Mouse (Mus musculus): ENCODE measurements around the gene Parp1. TPM values are rescaled to one million over a fixed set of nuclear protein-coding genes. Genes with fewer than 3 reads are reported as not detected.

Gene Parp1
- polyA plus RNA-seq, 1 experiment = 64.4 TPM

DNA sequence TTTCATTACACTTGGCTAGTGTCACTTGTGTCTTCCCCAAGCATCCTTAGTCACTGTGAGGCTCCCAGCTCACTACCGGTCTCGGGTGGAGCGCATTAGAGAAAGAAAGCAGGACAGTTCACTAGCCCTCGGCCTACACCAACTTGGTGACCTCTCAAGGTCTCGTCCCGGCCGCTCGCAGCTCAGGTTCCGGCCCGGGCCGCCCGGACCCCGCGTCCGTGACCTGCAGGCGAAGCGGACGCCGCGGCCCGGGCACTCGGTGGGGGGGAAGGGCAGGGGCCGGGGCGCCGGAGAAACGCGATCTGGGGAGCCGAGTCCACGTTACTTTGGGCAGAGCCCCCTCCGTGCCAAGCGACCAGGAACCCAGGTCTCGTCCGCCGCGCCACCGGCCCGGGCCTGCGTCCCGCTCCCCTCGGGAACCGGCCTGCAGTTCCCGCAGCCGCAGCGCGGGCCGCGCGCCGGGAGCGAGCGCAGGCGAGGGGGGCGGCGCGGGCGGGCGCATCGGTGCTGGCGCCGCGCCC is 71.9 kb downstream of the Parp1 start:
- Histone ChIP-seq H3K4me3 (ENCODE audit: insufficient read depth, poor library complexity, severe bottlenecking) (peak overlapping the region; percentile 79), H3K36me3 (ENCODE audit: control insufficient read depth, insufficient read depth) (peaks cover 9% of the 10 kb centered on the region), H3K79me2 (ENCODE audit: control insufficient read depth, insufficient read depth) (peaks cover 57% of the 10 kb centered on the region), H3ac (ENCODE audit: control insufficient read depth, insufficient read length, low read depth) (peak overlapping the region; percentile 96), H3K79me3 (ENCODE audit: low read depth) (peaks cover 37% of the 10 kb centered on the region), H3K27me3 (ENCODE audit: control insufficient read depth, insufficient read depth, insufficient read length) (no peaks in the 10 kb centered on the region)
- no peak for TF ChIP-seq FOSL1 (IDR thresholded peaks at IDR 0.05; ENCODE audit: insufficient read depth, low read length, poor library complexity, severe bottlenecking)
- no peak for TF ChIP-seq CEBPB (IDR thresholded peaks at IDR 0.05; ENCODE audit: low read depth)
- no peak for TF ChIP-seq MYOD1 (IDR thresholded peaks at IDR 0.05; ENCODE audit: control insufficient read depth, insufficient read length, low read depth)
- no peak for TF ChIP-seq USF1 (IDR thresholded peaks at IDR 0.05; ENCODE audit: low read depth)
- TF ChIP-seq MYOG (IDR thresholded peaks at IDR 0.05; ENCODE audit: control insufficient read depth, extremely low read depth, insufficient read length) = no peak
- no peak for TF ChIP-seq MAX (IDR thresholded peaks at IDR 0.05)
- TF ChIP-seq CTCF (IDR thresholded peaks at IDR 0.05; ENCODE audit: control insufficient read depth, insufficient read depth, insufficient read length) = no peak

DNA sequence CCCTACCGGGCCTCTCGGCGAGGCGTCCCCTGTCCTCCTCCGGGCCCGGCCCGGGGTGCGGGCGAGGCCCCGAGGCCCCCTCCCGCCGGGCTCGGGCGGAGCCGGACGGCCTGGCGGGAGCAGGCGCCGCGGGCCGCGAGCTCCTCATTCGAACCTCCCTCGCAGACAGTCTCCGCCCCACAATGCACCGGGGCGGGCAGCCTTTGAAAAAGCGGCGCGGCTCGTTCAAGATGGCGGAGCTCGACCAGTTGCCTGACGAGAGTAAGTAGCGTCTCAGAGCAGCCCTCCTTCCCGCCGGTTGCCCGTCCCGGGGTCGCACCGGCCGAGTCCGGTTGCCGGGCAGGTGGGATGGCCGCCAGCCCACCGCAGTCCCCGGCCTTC is 72.4 kb downstream of the Parp1 start, which contains the start of gene Lin9:
Gene Lin9, plus strand, starts transcription at position 14 of the 381 bp plus-strand sequence.
- peaks cover 42% of the 10 kb centered on the region for H3K79me3 ChIP-seq (ENCODE audit: low read depth)
- H3ac ChIP-seq (ENCODE audit: control insufficient read depth, insufficient read length, low read depth) = peak within 1 kb of the TSS; percentile 96
- TF ChIP-seq MYOD1 (IDR thresholded peaks at IDR 0.05; ENCODE audit: control insufficient read depth, insufficient read length, low read depth) (no peak), FOSL1 (IDR thresholded peaks at IDR 0.05; ENCODE audit: insufficient read depth, low read length, poor library complexity, severe bottlenecking) (no peak), MAX (IDR thresholded peaks at IDR 0.05) (peak; percentile 31)
- peak within 1 kb of the TSS; percentile 79 for H3K4me3 ChIP-seq (ENCODE audit: insufficient read depth, poor library complexity, severe bottlenecking)
- no peaks in the 10 kb centered on the region for H3K27me3 ChIP-seq (ENCODE audit: control insufficient read depth, insufficient read depth, insufficient read length)
- H3K36me3 ChIP-seq (ENCODE audit: control insufficient read depth, insufficient read depth) = peaks cover 9% of the 10 kb centered on the region
- H3K79me2 ChIP-seq (ENCODE audit: control insufficient read depth, insufficient read depth) = peaks cover 62% of the 10 kb centered on the region

- peaks cover 9% of the 10 kb centered on the region for H3K36me3 ChIP-seq (ENCODE audit: control insufficient read depth, insufficient read depth)
- no peak for TF ChIP-seq MYOD1 (IDR thresholded peaks at IDR 0.05; ENCODE audit: control insufficient read depth, insufficient read length, low read depth)
- no peaks in the 10 kb centered on the region for H3K27me3 ChIP-seq (ENCODE audit: control insufficient read depth, insufficient read depth, insufficient read length)
- peak overlapping the region; percentile 96 for H3ac ChIP-seq (ENCODE audit: control insufficient read depth, insufficient read length, low read depth)
- peak overlapping the region; percentile 79 for H3K4me3 ChIP-seq (ENCODE audit: insufficient read depth, poor library complexity, severe bottlenecking)
- H3K79me3 ChIP-seq (ENCODE audit: low read depth) = peaks cover 46% of the 10 kb centered on the region
- peaks cover 67% of the 10 kb centered on the region for H3K79me2 ChIP-seq (ENCODE audit: control insufficient read depth, insufficient read depth)
Measured at GRCm38 (mm10) chr1:180641518-180642227, 72.9 kb downstream of the Parp1 start.

GRCm38 (mm10) chr1:180642228-180642564 is 73.5 kb downstream of the Parp1 start:
- Histone ChIP-seq H3ac (ENCODE audit: control insufficient read depth, insufficient read length, low read depth) (peak overlapping the region; percentile 96), H3K79me2 (ENCODE audit: control insufficient read depth, insufficient read depth) (peaks cover 72% of the 10 kb centered on the region), H3K79me3 (ENCODE audit: low read depth) (peaks cover 50% of the 10 kb centered on the region), H3K27me3 (ENCODE audit: control insufficient read depth, insufficient read depth, insufficient read length) (no peaks in the 10 kb centered on the region), H3K36me3 (ENCODE audit: control insufficient read depth, insufficient read depth) (peaks cover 9% of the 10 kb centered on the region), H3K4me3 (ENCODE audit: insufficient read depth, poor library complexity, severe bottlenecking) (peak overlapping the region; percentile 79)
- TF ChIP-seq MAX (IDR thresholded peaks at IDR 0.05) (no peak), CTCF (IDR thresholded peaks at IDR 0.05; ENCODE audit: control insufficient read depth, insufficient read depth, insufficient read length) (no peak), MYOG (IDR thresholded peaks at IDR 0.05; ENCODE audit: control insufficient read depth, extremely low read depth, insufficient read length) (no peak), FOSL1 (IDR thresholded peaks at IDR 0.05; ENCODE audit: insufficient read depth, low read length, poor library complexity, severe bottlenecking) (no peak), MYOD1 (IDR thresholded peaks at IDR 0.05; ENCODE audit: control insufficient read depth, insufficient read length, low read depth) (no peak), CEBPB (IDR thresholded peaks at IDR 0.05; ENCODE audit: low read depth) (no peak), USF1 (IDR thresholded peaks at IDR 0.05; ENCODE audit: low read depth) (no peak)

Small RNA genes within 50 kb of the gene (microRNA-seq; reads per million reads assigned to microRNA genes)
- gene Mir6904 (ENCODE audit: borderline microRNAs expressed) = not detected

Other genes with a start within 250 kb of the Parp1 start
- gene Itpkb, start 238.4 kb upstream of the Parp1 start, polyA plus RNA-seq (2012; fragmentation: generic; extraction: Trizol) = 1.1 TPM
- gene Stum, start 85.4 kb upstream of the Parp1 start, polyA plus RNA-seq (2012; fragmentation: generic; extraction: Trizol) = not detected
- 4.5 TPM for gene Lin9, start 72.2 kb downstream of the Parp1 start, polyA plus RNA-seq (2012; fragmentation: generic; extraction: Trizol)
- not detected for gene Mixl1, start 128.1 kb downstream of the Parp1 start, polyA plus RNA-seq (2012; fragmentation: generic; extraction: Trizol)
- 13.2 TPM for gene Acbd3, start 157.1 kb downstream of the Parp1 start, polyA plus RNA-seq (2012; fragmentation: generic; extraction: Trizol)
- gene H3f3a, start 245.0 kb downstream of the Parp1 start, polyA plus RNA-seq (2012; fragmentation: generic; extraction: Trizol) = 570 TPM

All from C2C12 (cell line).